Mouse (Mus musculus): ENCODE results near the gene Plcxd1. TPM values are rescaled to one million over a fixed set of nuclear protein-coding genes. Genes with fewer than 3 reads are reported as not detected.
"Not testable (repeated sequence)": the region's sequence is repeated elsewhere in the genome, so short reads cannot be mapped to it uniquely, and the experiment has no call there.

Gene Plcxd1
- polyA plus RNA-seq, 1 experiment: not detected

GRCm38 (mm10) chr5:110106140-110106871 is 6.5 kb downstream of the Plcxd1 start:
- peaks cover 24% of the 10 kb centered on the region for H3K4me1 ChIP-seq (ENCODE audit: control insufficient read depth, insufficient read depth, low read length)
- H3K27ac ChIP-seq (ENCODE audit: insufficient read depth, low read depth, low read length): no peak overlapping the region
- TF ChIP-seq POLR2A (IDR thresholded peaks at IDR 0.05; ENCODE audit: insufficient read depth, low read depth, low read length) (no peak), CTCF (IDR thresholded peaks at IDR 0.05; ENCODE audit: insufficient read depth, low read depth, low read length) (no peak)
- 90% methylated on average over 26 of the region's 26 CpGs for WGBS
- H3K4me3 ChIP-seq (ENCODE audit: insufficient read depth, low read depth, low read length): peak overlapping the region; percentile 97

- TF ChIP-seq POLR2A (IDR thresholded peaks at IDR 0.05; ENCODE audit: insufficient read depth, low read depth, low read length) (no peak), CTCF (IDR thresholded peaks at IDR 0.05; ENCODE audit: insufficient read depth, low read depth, low read length) (no peak)
- Histone ChIP-seq H3K4me1 (ENCODE audit: control insufficient read depth, insufficient read depth, low read length) (peaks cover 17% of the 10 kb centered on the region), H3K4me3 (ENCODE audit: insufficient read depth, low read depth, low read length) (peak overlapping the region; percentile 97), H3K27ac (ENCODE audit: insufficient read depth, low read depth, low read length) (peak overlapping the region; percentile 90)
- WGBS: 20% methylated on average over 41 of the region's 41 CpGs
These were observed 7.3 kb downstream of the Plcxd1 start for GRCm38 (mm10) chr5:110106901-110107564.

GRCm38 (mm10) chr5:110107581-110108304 is 8.0 kb downstream of the Plcxd1 start, which contains the start of gene Gtpbp6:
Gene Gtpbp6, minus strand, starts transcription at chr5:110108197.
- TF ChIP-seq POLR2A (IDR thresholded peaks at IDR 0.05; ENCODE audit: insufficient read depth, low read depth, low read length) (peak; percentile 82), CTCF (IDR thresholded peaks at IDR 0.05; ENCODE audit: insufficient read depth, low read depth, low read length) (0 out of 2 replicates have a peak, but pooled peaks have one; percentile 4)
- peak within 1 kb of the TSS; percentile 90 for H3K27ac ChIP-seq (ENCODE audit: insufficient read depth, low read depth, low read length)
- under 1% methylated on average over 71 of the region's 71 CpGs for WGBS
- peak within 1 kb of the TSS; percentile 97 for H3K4me3 ChIP-seq (ENCODE audit: insufficient read depth, low read depth, low read length)
- peaks cover 13% of the 10 kb centered on the region for H3K4me1 ChIP-seq (ENCODE audit: control insufficient read depth, insufficient read depth, low read length)

- TF ChIP-seq POLR2A (IDR thresholded peaks at IDR 0.05; ENCODE audit: insufficient read depth, low read depth, low read length) (peak; percentile 8; the same call in 1 of the 2 replicates), CTCF (IDR thresholded peaks at IDR 0.05; ENCODE audit: insufficient read depth, low read depth, low read length) (no peak)
- Histone ChIP-seq H3K27ac (ENCODE audit: insufficient read depth, low read depth, low read length) (no peak overlapping the region), H3K4me1 (ENCODE audit: control insufficient read depth, insufficient read depth, low read length) (peaks cover 13% of the 10 kb centered on the region), H3K4me3 (ENCODE audit: insufficient read depth, low read depth, low read length) (peak overlapping the region; percentile 97)
- WGBS: 3% methylated on average over 7 of the region's 7 CpGs
These were observed 8.5 kb downstream of the Plcxd1 start for GRCm38 (mm10) chr5:110108305-110108628.

GRCm38 (mm10) chr5:110109991-110110441 is 10.2 kb downstream of the Plcxd1 start, which contains the start of gene Zfp605:
Gene Zfp605, plus strand, starts transcription at chr5:110110092.
- WGBS: under 1% methylated on average over 12 of the region's 12 CpGs

GRCm38 (mm10) chr5:110122380-110122779 is 22.6 kb downstream of the Plcxd1 start:
- WGBS: 81% methylated on average over 3 of the region's 3 CpGs
- H3K27ac ChIP-seq (ENCODE audit: insufficient read depth, low read depth, low read length); H3K4me3 ChIP-seq (ENCODE audit: insufficient read depth, low read depth, low read length); H3K4me1 ChIP-seq (ENCODE audit: control insufficient read depth, insufficient read depth, low read length): not testable (repeated sequence)

More at GRCm38 (mm10) chr5:110109991-110110441, 10.2 kb downstream of the Plcxd1 start, which contains the start of gene Zfp605:
- Histone ChIP-seq H3K4me3 (ENCODE audit: insufficient read depth, low read depth, low read length) (peak within 1 kb of the TSS; percentile 56), H3K4me1 (ENCODE audit: control insufficient read depth, insufficient read depth, low read length) (peaks cover 13% of the 10 kb centered on the region), H3K27ac (ENCODE audit: insufficient read depth, low read depth, low read length) (peak within 1 kb of the TSS; percentile 74)
- TF ChIP-seq CTCF (IDR thresholded peaks at IDR 0.05; ENCODE audit: insufficient read depth, low read depth, low read length): no peak
- TF ChIP-seq POLR2A (IDR thresholded peaks at IDR 0.05; ENCODE audit: insufficient read depth, low read depth, low read length): 0 out of 2 replicates have a peak, but pooled peaks have one; percentile 29

- TF ChIP-seq POLR2A (IDR thresholded peaks at IDR 0.05; ENCODE audit: insufficient read depth, low read depth, low read length): peak; percentile 65; the same call in 1 of the 2 replicates
- TF ChIP-seq CTCF (IDR thresholded peaks at IDR 0.05; ENCODE audit: insufficient read depth, low read depth, low read length): no peak
- 2% methylated on average over 46 of the region's 46 CpGs for WGBS
- H3K4me3 ChIP-seq (ENCODE audit: insufficient read depth, low read depth, low read length): peak within 1 kb of the TSS; percentile 96
- H3K27ac ChIP-seq (ENCODE audit: insufficient read depth, low read depth, low read length): peak within 1 kb of the TSS; percentile 61
- H3K4me1 ChIP-seq (ENCODE audit: control insufficient read depth, insufficient read depth, low read length): peaks cover 4% of the 10 kb centered on the region
These were observed 35.7 kb downstream of the Plcxd1 start, which contains the start of gene Chfr for GRCm38 (mm10) chr5:110135293-110136086. Gene Chfr, plus strand, starts transcription at chr5:110135842.

- TF ChIP-seq CTCF (IDR thresholded peaks at IDR 0.05; ENCODE audit: insufficient read depth, low read depth, low read length) (no peak), POLR2A (IDR thresholded peaks at IDR 0.05; ENCODE audit: insufficient read depth, low read depth, low read length) (no peak)
- Histone ChIP-seq H3K4me3 (ENCODE audit: insufficient read depth, low read depth, low read length) (peak overlapping the region; percentile 96), H3K27ac (ENCODE audit: insufficient read depth, low read depth, low read length) (peak overlapping the region; percentile 61; the same call in 1 of the 2 replicates), H3K4me1 (ENCODE audit: control insufficient read depth, insufficient read depth, low read length) (peaks cover 4% of the 10 kb centered on the region)
- WGBS: 4% methylated on average over 18 of the region's 18 CpGs
These were observed 36.3 kb downstream of the Plcxd1 start for GRCm38 (mm10) chr5:110136087-110136464.
